Mouse (Mus musculus) kidney, postnatal 0 days (tissue): ENCODE data around the gene Sh3rf3. TPM values are rescaled to one million over a fixed set of nuclear protein-coding genes. Genes with fewer than 3 reads are reported as not detected.

Experiments
- ATAC-seq: fragments of 200-750 bp; cut with Nextera tagmentation; replicated peaks from 2 replicates; pipeline ENCODE4 v1.8.0; 2017; ENCODE audit warnings: low read depth, moderate number of reproducible peaks, moderate TSS enrichment, moderate library complexity; ENCODE audit not compliant: low FRiP score
- DNase-seq: peaks from one replicate; pipeline ENCODE4 v3.0.0-alpha.2; 2016; ENCODE audit warnings: low spot score
- H3K27ac ChIP-seq: fragments of 300-500 bp; sonication (generic); 2 replicates; pipeline ENCODE4 v1.5.1; 2014; ENCODE audit warnings: mild to moderate bottlenecking
- H3K27me3 ChIP-seq: fragments of 300-500 bp; sonication (generic); 2 replicates; pipeline ENCODE4 v1.6.1; 2014; ENCODE audit warnings: low read length, mixed read lengths; ENCODE audit not compliant: insufficient read depth
- H3K36me3 ChIP-seq: fragments of 300-500 bp; sonication (generic); 2 replicates; pipeline ENCODE4 v1.6.1; 2014; ENCODE audit warnings: low read length, mixed read lengths; ENCODE audit not compliant: insufficient read depth
- H3K4me1 ChIP-seq: fragments of 300-500 bp; sonication (generic); replicated peaks from 2 replicates; pipeline ENCODE4 v1.6.1; 2014; ENCODE audit warnings: antibody characterized with exemption, low read length, mixed read lengths; ENCODE audit not compliant: insufficient read depth
- H3K4me2 ChIP-seq: fragments of 300-500 bp; sonication (generic); 2 replicates; pipeline ENCODE4 v1.6.1; 2014; ENCODE audit warnings: mild to moderate bottlenecking, low read length, moderate library complexity, mixed read lengths
- H3K4me3 ChIP-seq: fragments of 300-500 bp; sonication (generic); replicated peaks from 2 replicates; pipeline ENCODE4 v1.5.1; 2014; ENCODE audit warnings: low read depth, low read length
- H3K9ac ChIP-seq: fragments of 300-500 bp; sonication (generic); 2 replicates; pipeline ENCODE4 v1.6.1; 2014; ENCODE audit warnings: low read depth, low read length
- H3K9me3 ChIP-seq: fragments of 300-500 bp; sonication (generic); replicated peaks from 2 replicates; pipeline ENCODE4 v1.6.1; 2016; ENCODE audit warnings: low read length, inconsistent platforms, mixed read lengths
- CTCF ChIP-seq: IDR thresholded peaks from 2 replicates; pipeline ENCODE4 v1.5.1; 2016; ENCODE audit warnings: antibody characterized with exemption, low read depth, mild to moderate bottlenecking, moderate library complexity
- WGBS: fragments of 180-500 bp; shearing (Covaris S2); extraction: QIAGEN DNeasy Blood & Tissue Kit; methylation state at CpG from one replicate; pipeline ENCODE4 v1.1.7; 2014; 5-methylcytosine and 5-hydroxymethylcytosine counted together
- microRNA-seq: library from miRNA; unstranded; fragments of <30 nt; microRNA quantifications from one replicate; pipeline ENCODE4, GENCODE M21; 2016
- polyA plus RNA-seq: library from polyadenylated mRNA; unstranded; fragments of >200 nt; fragmentation: Nextera tagmentation; extraction: Ambion mirVana; gene quantifications from 2 replicates; pipeline ENCODE4 v1.2.1, GENCODE M21; 2015

The Sh3rf3 gene
- polyA plus RNA-seq, 1 experiment from 2014 or later: 0.70 TPM

DNA sequence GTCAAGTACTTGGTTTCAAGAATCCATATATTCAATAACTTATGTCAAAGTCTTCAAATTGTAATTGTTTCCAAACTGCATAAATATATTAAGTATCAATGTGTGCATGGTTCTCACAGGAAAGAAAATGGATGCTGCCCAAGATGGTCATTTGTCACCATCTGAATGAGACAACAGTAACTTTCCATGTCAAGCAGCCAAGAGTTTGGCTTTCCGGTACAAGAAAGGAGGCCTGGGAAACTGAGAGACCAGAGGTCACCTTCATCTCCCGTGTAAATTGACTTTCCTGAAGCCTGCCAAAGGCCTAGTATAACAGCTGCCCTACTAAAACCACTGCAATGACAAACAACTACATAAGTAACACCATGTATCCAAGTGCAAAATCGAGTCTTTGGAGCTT is 369.1 kb downstream of the Sh3rf3 start:
- Histone ChIP-seq H3K4me3 (no peak overlapping the region), H3K9ac (no peak overlapping the region), H3K4me2 (no peak overlapping the region), H3K9me3 (no peaks in the 10 kb centered on the region), H3K36me3 (0 out of 2 replicates have a peak, but pooled peaks cover 5% of the 10 kb centered on the region), H3K4me1 (no peaks in the 10 kb centered on the region), H3K27me3 (no peaks in the 10 kb centered on the region), H3K27ac (no peak overlapping the region)
- ATAC-seq: no peak
- no peak for DNase-seq
- TF ChIP-seq CTCF: no peak
- 68% methylated on average over 3 of the region's 3 CpGs for WGBS

Small RNA genes lying within 50 kb of the gene (microRNA-seq; reads per million reads assigned to microRNA genes)
- not detected for gene Gm27672

Other genes with a start within 250 kb of the Sh3rf3 start
- 0.51 and 0.64 TPM in 2 replicates for gene Edar, start 137.7 kb upstream of the Sh3rf3 start, polyA plus RNA-seq
- not detected in 2 replicates for gene Gm17542, start 95.1 kb upstream of the Sh3rf3 start, polyA plus RNA-seq